Mouse (Mus musculus): Measurements from ENCODE around the gene Rplp2. TPM values are rescaled to one million over a fixed set of nuclear protein-coding genes. Genes with fewer than 3 reads are reported as not detected.

The Rplp2 gene
- polyA plus RNA-seq, 1 experiment: 693 TPM

- no peak for DNase-seq (ENCODE audit: low read depth, low spot score)
- WGBS: 35% methylated on average over 4 of the region's 4 CpGs
Observed at GRCm38 (mm10) chr7:141477578-141478269, 30.6 kb downstream of the Rplp2 start.

- WGBS: 44% methylated on average over 5 of the region's 5 CpGs
- no peak for DNase-seq (ENCODE audit: low read depth, low spot score)
Observed at GRCm38 (mm10) chr7:141478270-141478748, 31.1 kb downstream of the Rplp2 start.

GRCm38 (mm10) chr7:141480842-141481497, 33.8 kb downstream of the Rplp2 start:
- no peak for DNase-seq (ENCODE audit: low read depth, low spot score)
- WGBS: 12% methylated on average over 10 of the region's 10 CpGs

GRCm38 (mm10) chr7:141481498-141482401, 34.6 kb downstream of the Rplp2 start:
- 2% methylated on average over 81 of the region's 81 CpGs for WGBS
- DNase-seq (ENCODE audit: low read depth, low spot score): no peak

GRCm38 (mm10) chr7:141482531-141483024, 35.4 kb downstream of the Rplp2 start:
- WGBS: 30% methylated on average over 11 of the region's 11 CpGs
- no peak for DNase-seq (ENCODE audit: low read depth, low spot score)

- no peak for DNase-seq (ENCODE audit: low read depth, low spot score)
- 56% methylated on average over 6 of the region's 6 CpGs for WGBS
Observed at GRCm38 (mm10) chr7:141483114-141483653, 36.0 kb downstream of the Rplp2 start.

GRCm38 (mm10) chr7:141484186-141485120, 37.3 kb downstream of the Rplp2 start:
- WGBS: 80% methylated on average over 5 of the region's 5 CpGs
- no peak for DNase-seq (ENCODE audit: low read depth, low spot score)

- DNase-seq (ENCODE audit: low read depth, low spot score): no peak
Observed at GRCm38 (mm10) chr7:141485186-141485585, 38.0 kb downstream of the Rplp2 start.

GRCm38 (mm10) chr7:141485606-141486005, 38.4 kb downstream of the Rplp2 start:
- WGBS: 84% methylated on average over 2 of the region's 2 CpGs
- no peak for DNase-seq (ENCODE audit: low read depth, low spot score)

More at GRCm38 (mm10) chr7:141485186-141485585, 38.0 kb downstream of the Rplp2 start:
- WGBS: 86% methylated on average over 2 of the region's 2 CpGs

- DNase-seq (ENCODE audit: low read depth, low spot score): no peak
- WGBS: 91% methylated on average over 1 of the region's 1 CpGs
Observed at GRCm38 (mm10) chr7:141486239-141486638, 39.1 kb downstream of the Rplp2 start.

GRCm38 (mm10) chr7:141487141-141487540, 40.0 kb downstream of the Rplp2 start:
- DNase-seq (ENCODE audit: low read depth, low spot score): no peak
- WGBS: 81% methylated on average over 7 of the region's 7 CpGs

GRCm38 (mm10) chr7:141491151-141491550, 44.0 kb downstream of the Rplp2 start:
- 80% methylated on average over 2 of the region's 2 CpGs for WGBS

GRCm38 (mm10) chr7:141492738-141493137, 45.6 kb downstream of the Rplp2 start:
- 80% methylated on average over 5 of the region's 5 CpGs for WGBS
- no peak for DNase-seq (ENCODE audit: low read depth, low spot score)

More at GRCm38 (mm10) chr7:141491151-141491550, 44.0 kb downstream of the Rplp2 start:
- DNase-seq (ENCODE audit: low read depth, low spot score): no peak

- 89% methylated on average over 1 of the region's 1 CpGs for WGBS
Observed at GRCm38 (mm10) chr7:141493729-141494128, 46.6 kb downstream of the Rplp2 start.

GRCm38 (mm10) chr7:141495379-141495778, 48.2 kb downstream of the Rplp2 start:
- WGBS: 88% methylated on average over 2 of the region's 2 CpGs
- no peak for DNase-seq (ENCODE audit: low read depth, low spot score)

More at GRCm38 (mm10) chr7:141493729-141494128, 46.6 kb downstream of the Rplp2 start:
- no peak for DNase-seq (ENCODE audit: low read depth, low spot score)

GRCm38 (mm10) chr7:141495940-141496339, 48.8 kb downstream of the Rplp2 start:
- 79% methylated on average over 4 of the region's 4 CpGs for WGBS
- no peak for DNase-seq (ENCODE audit: low read depth, low spot score)

- 84% methylated on average over 3 of the region's 3 CpGs for WGBS
- DNase-seq (ENCODE audit: low read depth, low spot score): no peak
Observed at GRCm38 (mm10) chr7:141497600-141497999, 50.4 kb downstream of the Rplp2 start.
